Mouse (Mus musculus): Measurements from ENCODE around the gene Hist1h1d. TPM values are rescaled to one million over a fixed set of nuclear protein-coding genes. Genes with fewer than 3 reads are reported as not detected.
"Not testable (repeated sequence)": the region's sequence is repeated elsewhere in the genome, so short reads cannot be mapped to it uniquely, and the experiment has no call there.

The Hist1h1d gene
- polyA plus RNA-seq, 1 experiment from 2014 or later, result 0.86 TPM

GRCm38 (mm10) chr13:23586940-23587225 lies 33.8 kb downstream of the Hist1h1d start:
- H3K4me2 ChIP-seq, result peak overlapping the region; percentile 72
- peaks cover 28% of the 10 kb centered on the region for H3K4me1 ChIP-seq
- H3K36me3 ChIP-seq, result no peaks in the 10 kb centered on the region
- H3K9me3 ChIP-seq, result no peaks in the 10 kb centered on the region
- ATAC-seq (ENCODE audit: borderline replicate concordance, extremely low read depth, low FRiP score, low TSS enrichment), result no peak; the same call in 1 of the 2 replicates
- 4% methylated on average over 1 of the region's 1 CpGs for WGBS
- peak overlapping the region; percentile 48 for H3K4me3 ChIP-seq
- H3K27ac ChIP-seq, result peak overlapping the region; percentile 98
- no peaks in the 10 kb centered on the region for H3K27me3 ChIP-seq
- peak overlapping the region; percentile 51 for H3K9ac ChIP-seq

GRCm38 (mm10) chr13:23591206-23591605 lies 38.1 kb downstream of the Hist1h1d start:
- no peak for ATAC-seq (ENCODE audit: borderline replicate concordance, extremely low read depth, low FRiP score, low TSS enrichment)
- WGBS, result 90% methylated on average over 7 of the region's 7 CpGs
- Histone ChIP-seq H3K27me3 (no peaks in the 10 kb centered on the region), H3K4me2 (no peak overlapping the region), H3K4me3 (no peak overlapping the region), H3K9me3 (no peaks in the 10 kb centered on the region), H3K9ac (no peak overlapping the region), H3K36me3 (no peaks in the 10 kb centered on the region), H3K27ac (no peak overlapping the region), H3K4me1 (peaks cover 17% of the 10 kb centered on the region; the same call in 1 of the 2 replicates)

- not testable (repeated sequence) for H3K27me3 ChIP-seq; H3K9me3 ChIP-seq; H3K4me2 ChIP-seq; H3K27ac ChIP-seq; H3K4me3 ChIP-seq; H3K36me3 ChIP-seq; H3K9ac ChIP-seq; ATAC-seq (ENCODE audit: borderline replicate concordance, extremely low read depth, low FRiP score, low TSS enrichment)
- H3K4me1 ChIP-seq, result peaks cover 11% of the 10 kb centered on the region; the same call in 1 of the 2 replicates
- WGBS, result 70% methylated on average over 7 of the region's 7 CpGs
Observed at GRCm38 (mm10) chr13:23591886-23592285, 38.8 kb downstream of the Hist1h1d start.

GRCm38 (mm10) chr13:23592614-23593013 lies 39.6 kb downstream of the Hist1h1d start:
- no peak for ATAC-seq (ENCODE audit: borderline replicate concordance, extremely low read depth, low FRiP score, low TSS enrichment)
- Histone ChIP-seq H3K4me2 (no peak overlapping the region), H3K4me3 (no peak overlapping the region), H3K9me3 (no peaks in the 10 kb centered on the region), H3K9ac (no peak overlapping the region), H3K36me3 (no peaks in the 10 kb centered on the region), H3K27ac (peak overlapping the region; percentile 82), H3K4me1 (peaks cover 8% of the 10 kb centered on the region; the same call in 1 of the 2 replicates), H3K27me3 (no peaks in the 10 kb centered on the region)
- WGBS, result 75% methylated on average over 7 of the region's 7 CpGs

- Histone ChIP-seq H3K27ac (peak overlapping the region; percentile 82), H3K4me1 (peaks cover 8% of the 10 kb centered on the region; the same call in 1 of the 2 replicates), H3K4me3 (no peak overlapping the region), H3K4me2 (no peak overlapping the region), H3K36me3 (no peaks in the 10 kb centered on the region), H3K9ac (no peak overlapping the region), H3K27me3 (no peaks in the 10 kb centered on the region), H3K9me3 (no peaks in the 10 kb centered on the region)
- WGBS, result 65% methylated on average over 5 of the region's 5 CpGs
- no peak for ATAC-seq (ENCODE audit: borderline replicate concordance, extremely low read depth, low FRiP score, low TSS enrichment)
Observed at GRCm38 (mm10) chr13:23593051-23593770, 40.1 kb downstream of the Hist1h1d start.

GRCm38 (mm10) chr13:23595185-23595584 lies 42.1 kb downstream of the Hist1h1d start:
- WGBS, result 74% methylated on average over 2 of the region's 2 CpGs
- no peak overlapping the region for H3K4me2 ChIP-seq
- ATAC-seq (ENCODE audit: borderline replicate concordance, extremely low read depth, low FRiP score, low TSS enrichment), result no peak
- H3K9me3 ChIP-seq, result no peaks in the 10 kb centered on the region
- no peak overlapping the region for H3K9ac ChIP-seq
- no peaks in the 10 kb centered on the region for H3K27me3 ChIP-seq
- no peaks in the 10 kb centered on the region for H3K36me3 ChIP-seq
- H3K4me1 ChIP-seq, result peaks cover 8% of the 10 kb centered on the region; the same call in 1 of the 2 replicates
- H3K27ac ChIP-seq, result no peak overlapping the region
- H3K4me3 ChIP-seq, result no peak overlapping the region

- Histone ChIP-seq H3K27me3 (no peaks in the 10 kb centered on the region), H3K4me1 (peaks cover 8% of the 10 kb centered on the region; the same call in 1 of the 2 replicates), H3K27ac (no peak overlapping the region), H3K36me3 (no peaks in the 10 kb centered on the region), H3K4me3 (no peak overlapping the region), H3K9me3 (no peaks in the 10 kb centered on the region), H3K9ac (no peak overlapping the region), H3K4me2 (no peak overlapping the region)
- no peak for ATAC-seq (ENCODE audit: borderline replicate concordance, extremely low read depth, low FRiP score, low TSS enrichment)
- 80% methylated on average over 7 of the region's 7 CpGs for WGBS
Observed at GRCm38 (mm10) chr13:23595622-23596372, 42.7 kb downstream of the Hist1h1d start.

GRCm38 (mm10) chr13:23597957-23598356 lies 44.9 kb downstream of the Hist1h1d start:
- no peak overlapping the region for H3K4me2 ChIP-seq
- 6% methylated on average over 9 of the region's 9 CpGs for WGBS
- no peaks in the 10 kb centered on the region for H3K36me3 ChIP-seq
- H3K9me3 ChIP-seq, result no peaks in the 10 kb centered on the region
- ATAC-seq (ENCODE audit: borderline replicate concordance, extremely low read depth, low FRiP score, low TSS enrichment), result no peak
- H3K27me3 ChIP-seq, result no peaks in the 10 kb centered on the region
- H3K4me3 ChIP-seq, result no peak overlapping the region
- no peak overlapping the region for H3K27ac ChIP-seq
- no peak overlapping the region for H3K9ac ChIP-seq
- peaks cover 4% of the 10 kb centered on the region; the same call in 1 of the 2 replicates for H3K4me1 ChIP-seq

GRCm38 (mm10) chr13:23603182-23603699 lies 50.2 kb downstream of the Hist1h1d start:
- H3K36me3 ChIP-seq, result no peaks in the 10 kb centered on the region
- H3K4me3 ChIP-seq, result no peak overlapping the region
- no peaks in the 10 kb centered on the region for H3K27me3 ChIP-seq
- ATAC-seq (ENCODE audit: borderline replicate concordance, extremely low read depth, low FRiP score, low TSS enrichment), result no peak
- 0 out of 2 replicates have a peak overlapping the region, but pooled peaks have one; percentile 8 for H3K27ac ChIP-seq
- no peak overlapping the region for H3K9ac ChIP-seq
- no peaks in the 10 kb centered on the region for H3K4me1 ChIP-seq
- 63% methylated on average over 7 of the region's 7 CpGs for WGBS
- no peaks in the 10 kb centered on the region for H3K9me3 ChIP-seq
- H3K4me2 ChIP-seq, result no peak overlapping the region

- 87% methylated on average over 3 of the region's 3 CpGs for WGBS
- no peak overlapping the region for H3K4me3 ChIP-seq
- no peaks in the 10 kb centered on the region for H3K4me1 ChIP-seq
- no peak overlapping the region for H3K4me2 ChIP-seq
- H3K27ac ChIP-seq, result no peak overlapping the region
- H3K27me3 ChIP-seq, result no peaks in the 10 kb centered on the region
- no peak for ATAC-seq (ENCODE audit: borderline replicate concordance, extremely low read depth, low FRiP score, low TSS enrichment)
- H3K9me3 ChIP-seq, result no peaks in the 10 kb centered on the region
- no peaks in the 10 kb centered on the region for H3K36me3 ChIP-seq
- no peak overlapping the region for H3K9ac ChIP-seq
Observed at GRCm38 (mm10) chr13:23604452-23604851, 51.4 kb downstream of the Hist1h1d start.

- Histone ChIP-seq H3K36me3 (no peaks in the 10 kb centered on the region), H3K9ac (no peak overlapping the region), H3K9me3 (no peaks in the 10 kb centered on the region), H3K27me3 (no peaks in the 10 kb centered on the region), H3K4me1 (no peaks in the 10 kb centered on the region), H3K27ac (no peak overlapping the region), H3K4me2 (no peak overlapping the region), H3K4me3 (no peak overlapping the region)
- 82% methylated on average over 3 of the region's 3 CpGs for WGBS
- ATAC-seq (ENCODE audit: borderline replicate concordance, extremely low read depth, low FRiP score, low TSS enrichment), result no peak
Observed at GRCm38 (mm10) chr13:23605052-23605451, 52.0 kb downstream of the Hist1h1d start.

GRCm38 (mm10) chr13:23609209-23609608 lies 56.1 kb downstream of the Hist1h1d start:
- no peaks in the 10 kb centered on the region for H3K27me3 ChIP-seq
- H3K4me2 ChIP-seq, result no peak overlapping the region
- no peak for ATAC-seq (ENCODE audit: borderline replicate concordance, extremely low read depth, low FRiP score, low TSS enrichment)
- H3K4me3 ChIP-seq, result no peak overlapping the region
- 70% methylated on average over 4 of the region's 4 CpGs for WGBS
- H3K27ac ChIP-seq, result no peak overlapping the region
- H3K9ac ChIP-seq, result no peak overlapping the region
- H3K9me3 ChIP-seq, result no peaks in the 10 kb centered on the region
- no peaks in the 10 kb centered on the region for H3K4me1 ChIP-seq
- no peaks in the 10 kb centered on the region for H3K36me3 ChIP-seq
